Mouse (Mus musculus): ENCODE measurements around the gene Arfrp1. TPM values are rescaled to one million over a fixed set of nuclear protein-coding genes. Genes with fewer than 3 reads are reported as not detected.

Arfrp1 gene
- polyA plus RNA-seq, 1 experiment from 2014 or later, result 52.6 TPM

Other genes with a start within 250 kb of the Arfrp1 start
- gene Kcnq2, start 230.1 kb downstream of the Arfrp1 start, polyA plus RNA-seq (2014; fragmentation: Nextera tagmentation; extraction: Ambion mirVana), result 2.0 and 2.4 TPM in 2 replicates
- 0.32 and 0.36 TPM in 2 replicates for gene Eef1a2, start 208.4 kb downstream of the Arfrp1 start, polyA plus RNA-seq (2014; fragmentation: Nextera tagmentation; extraction: Ambion mirVana)
- 350 and 369 TPM in 2 replicates for gene Ppdpf, start 178.2 kb downstream of the Arfrp1 start, polyA plus RNA-seq (2014; fragmentation: Nextera tagmentation; extraction: Ambion mirVana)
- not detected in 2 replicates for gene Ptk6, start 162.6 kb downstream of the Arfrp1 start, polyA plus RNA-seq (2014; fragmentation: Nextera tagmentation; extraction: Ambion mirVana)
- 0.09 TPM in 1 of 2 replicates, not detected in the other for gene Srms, start 152.2 kb downstream of the Arfrp1 start, polyA plus RNA-seq (2014; fragmentation: Nextera tagmentation; extraction: Ambion mirVana)
- not detected in 2 replicates for gene Fndc11, start 145.4 kb downstream of the Arfrp1 start, polyA plus RNA-seq (2014; fragmentation: Nextera tagmentation; extraction: Ambion mirVana)
- 2.6 and 2.8 TPM in 2 replicates for gene Helz2, start 123.4 kb downstream of the Arfrp1 start, polyA plus RNA-seq (2014; fragmentation: Nextera tagmentation; extraction: Ambion mirVana)
- gene Gmeb2, start 77.4 kb downstream of the Arfrp1 start, polyA plus RNA-seq (2014; fragmentation: Nextera tagmentation; extraction: Ambion mirVana), result 16.4 and 16.6 TPM in 2 replicates
- gene Stmn3, start 50.9 kb downstream of the Arfrp1 start, polyA plus RNA-seq (2014; fragmentation: Nextera tagmentation; extraction: Ambion mirVana), result 56.5 and 63.9 TPM in 2 replicates
- gene Rtel1, start 45.7 kb downstream of the Arfrp1 start, polyA plus RNA-seq (2014; fragmentation: Nextera tagmentation; extraction: Ambion mirVana), result 53.7 and 57.1 TPM in 2 replicates
- 34.4 and 38.2 TPM in 2 replicates for gene Zgpat, start 476 bp downstream of the Arfrp1 start, polyA plus RNA-seq (2014; fragmentation: Nextera tagmentation; extraction: Ambion mirVana)
- 20.5 and 22.2 TPM in 2 replicates for gene Lime1, start 14.7 kb upstream of the Arfrp1 start, polyA plus RNA-seq (2014; fragmentation: Nextera tagmentation; extraction: Ambion mirVana)
- gene Zbtb46, start 94.0 kb upstream of the Arfrp1 start, polyA plus RNA-seq (2014; fragmentation: Nextera tagmentation; extraction: Ambion mirVana), result 9.1 and 11.1 TPM in 2 replicates
- gene Abhd16b, start 127.8 kb upstream of the Arfrp1 start, polyA plus RNA-seq (2014; fragmentation: Nextera tagmentation; extraction: Ambion mirVana), result 0.14 and 0.36 TPM in 2 replicates
- gene Tpd52l2, start 131.7 kb upstream of the Arfrp1 start, polyA plus RNA-seq (2014; fragmentation: Nextera tagmentation; extraction: Ambion mirVana), result 152 and 172 TPM in 2 replicates
- gene Dnajc5, start 155.1 kb upstream of the Arfrp1 start, polyA plus RNA-seq (2014; fragmentation: Nextera tagmentation; extraction: Ambion mirVana), result 79.4 and 79.8 TPM in 2 replicates
- gene Uckl1, start 219.5 kb upstream of the Arfrp1 start, polyA plus RNA-seq (2014; fragmentation: Nextera tagmentation; extraction: Ambion mirVana), result 62.8 and 65.1 TPM in 2 replicates
- gene Prpf6, start 226.5 kb upstream of the Arfrp1 start, polyA plus RNA-seq (2014; fragmentation: Nextera tagmentation; extraction: Ambion mirVana), result 53.6 and 59.9 TPM in 2 replicates
- gene Zfp512b, start 227.4 kb upstream of the Arfrp1 start, polyA plus RNA-seq (2014; fragmentation: Nextera tagmentation; extraction: Ambion mirVana), result 35.0 TPM in 2 replicates
- 25.4 and 26.4 TPM in 2 replicates for gene Samd10, start 233.8 kb upstream of the Arfrp1 start, polyA plus RNA-seq (2014; fragmentation: Nextera tagmentation; extraction: Ambion mirVana)